Mouse (Mus musculus): Measurements from ENCODE around the gene Cckbr.

GRCm38 (mm10) chr7:105432058-105432457, 6.5 kb downstream of the Cckbr start:
- TF ChIP-seq CTCF (IDR thresholded peaks at IDR 0.05; ENCODE audit: borderline replicate concordance, extremely low read depth, insufficient read depth, insufficient read length) (no peak), POLR2A (IDR thresholded peaks at IDR 0.05; ENCODE audit: borderline replicate concordance, extremely low read depth, insufficient read depth, insufficient read length, poor library complexity, severe bottlenecking) (no peak)

Measured in brain, embryonic 14.5 days (tissue).